ENCODE assay signal across 18 mouse cellular contexts in genomic region chr7:46504157-46504556, GRCm38 (mm10).
DNase-seq lines count a peak whose midpoint lies in the region; ATAC-seq lines count a peak whose summit lies in the region.
"Had no signal": no experiment of that assay in that cellular context is flagged by ENCODE, and none has a peak within 500 bp of the region (broad histone marks: within the 10 kb centered on the region; RNA-seq: fewer than 3 reads in every experiment).

No protein-coding gene starts in this region.

- 0 out of 2 replicates have a peak, but pooled peaks have one; percentile 49 for ATAC-seq in cerebellum, adult (ENCODE audit: insufficient number of reproducible peaks, low FRiP score, low TSS enrichment)
- ATAC-seq: forebrain, embryonic 16.5 days; hindbrain, embryonic 16.5 days had no signal

- DNase-seq in T-cell, adult 2 months (ENCODE audit: low spot score): peak; percentile 26
- DNase-seq in cerebellum, adult 8-10 months: peak; percentile 59
- DNase-seq in cerebellum, postnatal 25 days: peak; percentile 60 to 63
- no peak for DNase-seq in right cerebral cortex, postnatal 36 days (ENCODE audit: low spot score in 2 of 2)
- no peak for DNase-seq in heart, adult 11 months
- no peak for DNase-seq in B cell, adult 2 months
- DNase-seq: adrenal gland, postnatal 10 days; kidney, adult 2 months; kidney, postnatal 4 days; layer of hippocampus, postnatal 36 days; liver; lung, adult 2 months; lung, postnatal 10 days; midbrain, embryonic 14.5 days; thymus, adult 2 months had no signal

Comparison
In these comparisons a context has a peak if more than half of its experiments do, and no peak if none do; other contexts are left out.
1. DNase-seq: peak in T-cell, adult 2 months (single experiment), cerebellum, adult 8-10 months (single experiment) and cerebellum, postnatal 25 days (2 of 2); none in right cerebral cortex, postnatal 36 days (0 of 2), heart, adult 11 months (single experiment) and B cell, adult 2 months (0 of 2).